Mouse (Mus musculus): ENCODE results near the gene Trpm3. TPM values are rescaled to one million over a fixed set of nuclear protein-coding genes. Genes with fewer than 3 reads are reported as not detected.
A peak's percentile ranks its signal among the peaks of the same experiment; 100 is the strongest.

Trpm3 gene
- total RNA-seq (2014; fragmentation: Nextera tagmentation) (not detected in 2 replicates), total RNA-seq (2017) (0.23 and 0.49 TPM in 2 replicates), polyA plus RNA-seq (2012) (not detected in 2 replicates)

DNA sequence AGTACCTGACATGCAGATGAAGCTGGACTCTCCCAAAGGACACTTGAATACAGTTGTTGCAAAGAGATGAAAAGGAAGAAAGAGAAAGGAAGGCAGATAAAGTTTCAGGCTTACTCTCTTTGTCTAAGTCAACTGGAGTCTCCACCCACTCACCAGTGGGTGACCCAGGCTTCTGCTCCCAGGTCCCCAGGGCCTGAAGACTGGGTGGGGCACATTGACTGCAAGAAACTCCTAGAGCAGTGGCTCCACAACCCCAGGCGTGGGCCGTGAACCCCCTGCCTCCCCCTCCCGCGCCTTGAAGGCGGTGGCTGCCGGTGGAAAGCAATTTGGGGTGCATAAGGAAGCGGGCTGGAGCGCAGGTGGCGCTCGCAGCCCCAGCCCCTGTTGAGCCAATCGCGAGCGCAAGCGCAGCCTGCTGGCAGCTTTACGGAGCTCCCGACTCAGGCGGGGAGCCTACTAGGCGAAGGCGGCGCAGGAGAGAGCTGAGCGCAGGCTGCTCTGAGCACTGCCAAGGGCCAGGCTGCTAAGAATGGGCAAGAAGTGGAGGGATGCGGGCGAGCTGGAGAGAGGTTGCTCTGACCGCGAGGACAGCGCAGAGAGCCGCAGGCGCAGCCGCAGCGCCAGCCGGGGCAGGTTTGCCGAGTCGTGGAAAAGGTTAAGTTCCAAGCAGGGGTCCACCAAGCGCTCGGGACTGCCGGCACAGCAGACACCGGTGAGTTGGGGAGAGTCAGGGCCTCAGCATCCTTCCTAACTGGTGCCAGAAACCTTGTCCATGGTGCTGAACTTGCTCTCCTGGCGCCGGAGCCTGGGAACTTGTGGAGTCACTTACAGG, at the start of gene Trpm3:
Gene Trpm3 (plus strand): TSS at position 457 of the 832 bp plus-strand sequence.
- TF ChIP-seq TAL1 (conservative IDR thresholded peaks at IDR 0.05; ENCODE audit: low read depth, low read length), result no peak
- TF ChIP-seq POLR2AphosphoS5 (IDR thresholded peaks at IDR 0.05; ENCODE audit: insufficient replicate concordance, low read depth, low read length), result no peak
- no peak for TF ChIP-seq GATA2 (IDR thresholded peaks at IDR 0.05; ENCODE audit: borderline replicate concordance, low read depth, low read length)
- no peak for TF ChIP-seq GATA1 (IDR thresholded peaks at IDR 0.05; ENCODE audit: borderline replicate concordance, low read length)
- no peak for TF ChIP-seq CTCF (IDR thresholded peaks at IDR 0.05; ENCODE audit: low read depth, low read length)
- ATAC-seq (ENCODE audit: extremely low read depth, insufficient number of reproducible peaks, low FRiP score, poor library complexity, severe bottlenecking) (no peak), DNase-seq (ENCODE audit: low spot score) (peak; percentile 9)
- no peaks in the 10 kb centered on the region for H3K36me3 ChIP-seq (replicated peaks)
- no peaks in the 10 kb centered on the region for H3K9me3 ChIP-seq (replicated peaks)
- no peaks in the 10 kb centered on the region for H3K4me1 ChIP-seq (ENCODE audit: insufficient read depth, low read depth, low read length)
- no peaks in the 10 kb centered on the region; the same call in 1 of the 2 replicates for H3K27me3 ChIP-seq (ENCODE audit: insufficient read depth, low read length)
- no peak within 1 kb of the TSS for H3K4me3 ChIP-seq (ENCODE audit: low read depth, low read length)

DNA sequence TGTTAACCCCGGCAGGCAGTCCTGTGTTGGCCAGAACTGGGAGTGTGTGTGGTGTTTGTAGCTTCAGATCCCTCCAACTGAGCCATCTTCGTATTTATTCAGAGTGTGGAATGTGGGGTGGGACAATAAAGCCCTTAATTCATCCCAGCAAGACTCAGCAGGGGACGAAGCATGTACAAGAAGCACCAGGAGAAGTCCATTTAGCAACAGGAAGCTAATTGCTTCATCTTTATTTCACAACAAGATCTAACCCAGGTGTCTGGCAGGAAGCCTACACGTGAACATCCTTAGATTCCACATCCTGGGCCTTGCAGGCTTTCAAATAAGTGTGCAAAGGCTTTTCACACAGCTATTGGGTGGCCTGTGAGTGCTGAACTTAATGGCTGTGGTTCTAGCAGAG, 38.3 kb upstream of the Trpm3 start:
- Histone ChIP-seq H3K4me3 (ENCODE audit: low read depth, low read length) (no peak overlapping the region), H3K9me3 (replicated peaks) (no peaks in the 10 kb centered on the region), H3K27me3 (ENCODE audit: insufficient read depth, low read length) (no peaks in the 10 kb centered on the region), H3K4me1 (ENCODE audit: insufficient read depth, low read depth, low read length) (no peaks in the 10 kb centered on the region), H3K36me3 (replicated peaks) (no peaks in the 10 kb centered on the region)
- TF ChIP-seq POLR2AphosphoS5 (IDR thresholded peaks at IDR 0.05; ENCODE audit: insufficient replicate concordance, low read depth, low read length) (no peak), GATA1 (IDR thresholded peaks at IDR 0.05; ENCODE audit: borderline replicate concordance, low read length) (no peak), CTCF (IDR thresholded peaks at IDR 0.05; ENCODE audit: low read depth, low read length) (no peak), GATA2 (IDR thresholded peaks at IDR 0.05; ENCODE audit: borderline replicate concordance, low read depth, low read length) (no peak), TAL1 (conservative IDR thresholded peaks at IDR 0.05; ENCODE audit: low read depth, low read length) (no peak)
- DNase-seq (ENCODE audit: low spot score) (no peak), ATAC-seq (ENCODE audit: extremely low read depth, insufficient number of reproducible peaks, low FRiP score, poor library complexity, severe bottlenecking) (no peak)

DNA sequence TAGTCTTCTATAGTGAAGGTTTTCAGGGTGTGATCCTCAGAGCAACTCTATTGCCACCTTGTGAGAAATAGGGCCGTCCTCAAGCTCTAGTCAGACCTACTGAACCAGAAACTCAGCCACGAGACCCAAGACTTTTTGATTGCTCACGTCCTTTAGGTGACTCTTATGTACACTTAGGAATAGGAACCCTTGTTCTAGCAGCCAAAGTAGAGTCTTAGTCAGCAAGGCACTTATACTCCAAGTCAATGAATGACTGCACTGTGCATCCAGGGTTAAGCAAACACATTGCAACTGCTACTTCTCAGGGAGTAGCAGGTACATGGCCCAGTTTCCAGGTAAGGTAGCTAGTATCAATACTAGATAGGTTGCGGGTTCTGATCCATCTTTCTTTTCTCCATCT, 35.0 kb upstream of the Trpm3 start:
- no peak for TF ChIP-seq GATA2 (IDR thresholded peaks at IDR 0.05; ENCODE audit: borderline replicate concordance, low read depth, low read length)
- TF ChIP-seq POLR2AphosphoS5 (IDR thresholded peaks at IDR 0.05; ENCODE audit: insufficient replicate concordance, low read depth, low read length), result no peak
- no peak for TF ChIP-seq CTCF (IDR thresholded peaks at IDR 0.05; ENCODE audit: low read depth, low read length)
- TF ChIP-seq TAL1 (conservative IDR thresholded peaks at IDR 0.05; ENCODE audit: low read depth, low read length), result no peak
- Histone ChIP-seq H3K4me1 (ENCODE audit: insufficient read depth, low read depth, low read length) (no peaks in the 10 kb centered on the region), H3K27me3 (ENCODE audit: insufficient read depth, low read length) (no peaks in the 10 kb centered on the region), H3K9me3 (replicated peaks) (no peaks in the 10 kb centered on the region), H3K36me3 (replicated peaks) (no peaks in the 10 kb centered on the region), H3K4me3 (ENCODE audit: low read depth, low read length) (no peak overlapping the region)
- no peak for ATAC-seq (ENCODE audit: extremely low read depth, insufficient number of reproducible peaks, low FRiP score, poor library complexity, severe bottlenecking)
- no peak for DNase-seq (ENCODE audit: low spot score)

DNA sequence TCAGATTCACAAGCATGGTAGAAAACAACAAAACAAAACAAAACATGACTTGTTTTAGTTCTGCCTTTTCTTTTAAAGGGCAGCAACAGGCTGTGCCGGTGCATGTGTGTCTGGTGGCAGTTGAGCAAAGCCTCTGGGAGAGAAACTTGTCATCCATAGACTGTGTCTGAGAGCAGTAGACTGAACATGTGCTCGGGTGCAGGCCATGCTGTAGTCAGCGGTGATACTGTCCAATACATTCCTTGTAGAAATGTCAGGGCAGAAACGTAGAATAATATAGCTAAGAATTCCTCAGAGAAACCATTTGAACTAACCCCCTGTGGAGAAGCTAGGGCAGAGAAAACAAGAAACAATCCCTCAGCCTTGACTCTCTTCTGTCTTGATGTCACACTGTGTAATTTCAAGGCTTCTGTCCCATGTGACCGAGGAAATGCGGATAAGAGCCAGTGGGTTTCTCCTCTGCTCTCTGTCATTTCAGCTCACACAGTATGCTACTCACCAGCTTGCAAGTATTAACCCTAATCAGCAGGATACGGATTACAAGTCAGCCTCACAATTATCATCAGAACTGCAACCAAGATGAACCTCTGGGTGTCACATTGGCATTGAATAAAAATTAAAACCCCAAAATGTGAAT, 33.9 kb upstream of the Trpm3 start:
- Histone ChIP-seq H3K27me3 (ENCODE audit: insufficient read depth, low read length) (no peaks in the 10 kb centered on the region), H3K36me3 (replicated peaks) (no peaks in the 10 kb centered on the region), H3K4me1 (ENCODE audit: insufficient read depth, low read depth, low read length) (no peaks in the 10 kb centered on the region), H3K4me3 (ENCODE audit: low read depth, low read length) (no peak overlapping the region), H3K9me3 (replicated peaks) (no peaks in the 10 kb centered on the region)
- no peak for DNase-seq (ENCODE audit: low spot score)
- no peak for ATAC-seq (ENCODE audit: extremely low read depth, insufficient number of reproducible peaks, low FRiP score, poor library complexity, severe bottlenecking)
- TF ChIP-seq GATA2 (IDR thresholded peaks at IDR 0.05; ENCODE audit: borderline replicate concordance, low read depth, low read length), result no peak
- TF ChIP-seq TAL1 (conservative IDR thresholded peaks at IDR 0.05; ENCODE audit: low read depth, low read length), result no peak
- no peak for TF ChIP-seq CTCF (IDR thresholded peaks at IDR 0.05; ENCODE audit: low read depth, low read length)
- no peak for TF ChIP-seq POLR2AphosphoS5 (IDR thresholded peaks at IDR 0.05; ENCODE audit: insufficient replicate concordance, low read depth, low read length)
- TF ChIP-seq GATA1 (IDR thresholded peaks at IDR 0.05; ENCODE audit: borderline replicate concordance, low read length), result no peak

DNA sequence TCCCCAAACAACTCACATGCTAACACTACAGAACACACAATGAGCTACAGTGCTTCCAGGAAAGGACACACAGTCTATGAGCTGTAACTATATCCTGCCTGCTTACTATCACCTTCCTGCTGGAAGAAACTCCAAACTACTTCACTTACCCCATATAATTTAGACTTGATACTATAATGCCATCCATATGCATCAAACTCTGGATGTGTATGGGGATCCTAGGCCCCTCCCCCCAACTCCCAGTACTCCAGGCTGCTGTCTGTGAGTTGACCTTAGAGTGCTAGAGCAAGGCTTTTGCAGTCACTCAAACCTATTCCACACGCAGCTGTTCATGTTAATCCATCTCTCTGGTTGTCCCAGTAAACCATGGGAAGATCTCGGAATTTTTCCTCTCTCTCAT, 33.2 kb upstream of the Trpm3 start:
- H3K9me3 ChIP-seq (replicated peaks), result no peaks in the 10 kb centered on the region
- H3K4me1 ChIP-seq (ENCODE audit: insufficient read depth, low read depth, low read length), result no peaks in the 10 kb centered on the region
- H3K27me3 ChIP-seq (ENCODE audit: insufficient read depth, low read length), result no peaks in the 10 kb centered on the region
- ATAC-seq (ENCODE audit: extremely low read depth, insufficient number of reproducible peaks, low FRiP score, poor library complexity, severe bottlenecking), result no peak
- no peak overlapping the region for H3K4me3 ChIP-seq (ENCODE audit: low read depth, low read length)
- DNase-seq (ENCODE audit: low spot score), result no peak
- no peak for TF ChIP-seq GATA2 (IDR thresholded peaks at IDR 0.05; ENCODE audit: borderline replicate concordance, low read depth, low read length)
- no peak for TF ChIP-seq CTCF (IDR thresholded peaks at IDR 0.05; ENCODE audit: low read depth, low read length)
- no peak for TF ChIP-seq GATA1 (IDR thresholded peaks at IDR 0.05; ENCODE audit: borderline replicate concordance, low read length)
- TF ChIP-seq POLR2AphosphoS5 (IDR thresholded peaks at IDR 0.05; ENCODE audit: insufficient replicate concordance, low read depth, low read length), result no peak
- no peak for TF ChIP-seq TAL1 (conservative IDR thresholded peaks at IDR 0.05; ENCODE audit: low read depth, low read length)
- no peaks in the 10 kb centered on the region for H3K36me3 ChIP-seq (replicated peaks)

DNA sequence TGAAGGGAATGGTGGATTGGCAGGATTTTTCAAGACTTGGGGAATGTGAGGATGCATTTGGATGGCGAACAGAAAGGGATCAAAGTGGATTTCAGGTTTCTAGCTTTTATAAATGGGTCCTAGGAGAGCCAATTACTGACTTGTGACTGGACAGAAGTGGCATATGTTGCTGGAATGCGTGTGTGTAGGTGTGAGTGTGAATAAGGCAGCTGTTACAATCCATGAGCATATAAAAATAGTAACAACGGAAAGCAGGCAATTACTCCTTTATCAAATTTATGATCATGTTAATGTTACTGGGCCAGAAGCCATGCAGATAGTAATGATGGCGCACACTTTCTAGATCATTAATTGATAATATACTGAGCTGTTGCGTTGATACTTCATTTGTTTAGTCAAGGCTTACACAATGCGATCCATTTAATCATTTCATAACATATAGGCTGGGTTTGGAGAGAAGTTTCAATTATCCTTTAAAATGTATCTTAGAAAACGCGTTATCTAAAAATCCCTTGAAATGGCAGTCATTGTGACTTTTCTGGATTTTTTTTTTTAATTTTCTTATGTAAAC, 29.9 kb upstream of the Trpm3 start:
- ATAC-seq (ENCODE audit: extremely low read depth, insufficient number of reproducible peaks, low FRiP score, poor library complexity, severe bottlenecking), result no peak
- Histone ChIP-seq H3K9me3 (replicated peaks) (no peaks in the 10 kb centered on the region), H3K27me3 (ENCODE audit: insufficient read depth, low read length) (no peaks in the 10 kb centered on the region), H3K4me3 (ENCODE audit: low read depth, low read length) (no peak overlapping the region), H3K36me3 (replicated peaks) (no peaks in the 10 kb centered on the region), H3K4me1 (ENCODE audit: insufficient read depth, low read depth, low read length) (no peaks in the 10 kb centered on the region)
- no peak for DNase-seq (ENCODE audit: low spot score)
- TF ChIP-seq CTCF (IDR thresholded peaks at IDR 0.05; ENCODE audit: low read depth, low read length) (no peak), TAL1 (conservative IDR thresholded peaks at IDR 0.05; ENCODE audit: low read depth, low read length) (no peak), GATA1 (IDR thresholded peaks at IDR 0.05; ENCODE audit: borderline replicate concordance, low read length) (no peak), GATA2 (IDR thresholded peaks at IDR 0.05; ENCODE audit: borderline replicate concordance, low read depth, low read length) (no peak), POLR2AphosphoS5 (IDR thresholded peaks at IDR 0.05; ENCODE audit: insufficient replicate concordance, low read depth, low read length) (no peak)
